Mouse (Mus musculus): ENCODE measurements around the gene Dst.

DNA sequence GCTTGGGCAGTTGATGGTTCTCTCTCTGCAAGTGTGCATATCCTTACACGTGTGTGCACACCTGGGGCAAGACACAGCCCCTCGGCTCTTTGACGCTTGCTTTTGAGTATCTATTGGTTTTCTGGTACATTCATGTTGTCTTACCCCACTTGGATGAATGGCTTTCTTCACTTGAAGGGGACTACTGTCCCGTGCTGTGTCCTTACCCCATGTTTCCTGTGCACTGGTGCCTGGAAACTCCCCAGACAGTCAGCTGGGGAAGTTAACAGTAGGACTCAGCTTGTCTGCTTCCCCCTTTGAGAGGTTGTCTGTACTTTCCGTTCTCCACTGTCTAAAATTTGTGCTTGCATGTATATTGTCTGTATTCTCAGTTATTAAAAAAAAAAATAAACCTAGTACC, 120.7 kb downstream of the Dst start:
- TF ChIP-seq POLR2A (IDR thresholded peaks at IDR 0.05; ENCODE audit: insufficient read length, low read depth) (no peak), USF1 (IDR thresholded peaks at IDR 0.05; ENCODE audit: low read depth) (no peak), E2F4 (IDR thresholded peaks at IDR 0.05; ENCODE audit: insufficient read depth) (no peak), TCF12 (IDR thresholded peaks at IDR 0.05; ENCODE audit: insufficient read depth, poor library complexity, severe bottlenecking) (no peak), MYOG (IDR thresholded peaks at IDR 0.05; ENCODE audit: control insufficient read depth in 1 of 3, insufficient read depth in 1 of 3, insufficient read length in 2 of 3, low read depth in 2 of 3) (no peak), CEBPB (IDR thresholded peaks at IDR 0.05; ENCODE audit: insufficient read depth, poor library complexity, severe bottlenecking) (no peak), POLR2AphosphoS2 (IDR thresholded peaks at IDR 0.05; ENCODE audit: insufficient read length, low read depth) (no peak), MAX (IDR thresholded peaks at IDR 0.05; ENCODE audit: low read depth) (no peak), SRF (IDR thresholded peaks at IDR 0.05; ENCODE audit: control insufficient read depth, insufficient read length, low read depth) (no peak)

All from myocyte (in vitro differentiated cells).